Mouse (Mus musculus): ENCODE measurements at regions not wholly inside any gene's neighbourhood (a gene's known extent, or its start where the extent isn't known, plus 50 kb on each side); places are given as distances from the start of the nearest gene placed in this dataset.

DNA sequence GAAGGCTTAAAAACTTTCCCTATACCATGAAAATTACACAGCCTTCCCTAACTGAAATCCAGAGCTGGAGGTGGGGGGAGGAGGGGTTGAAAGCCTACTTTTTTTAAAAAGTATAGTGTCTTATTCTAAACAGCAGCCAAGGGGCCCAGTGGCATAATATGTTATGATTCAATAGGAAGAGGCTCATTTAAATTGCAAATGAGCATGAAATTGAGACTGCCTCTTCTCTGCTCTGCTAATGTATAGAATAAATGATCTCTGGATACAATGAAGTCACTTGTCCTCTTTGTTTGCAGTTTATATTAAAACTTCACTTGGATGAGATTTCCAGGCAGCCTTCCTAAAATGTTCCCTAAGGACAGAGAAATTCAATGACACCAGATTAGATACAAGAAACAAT, 208.4 kb upstream of the Tcerg1l start:
- TF ChIP-seq CTCF (IDR thresholded peaks at IDR 0.05; ENCODE audit: extremely low read depth, insufficient read depth, low read length) (no peak), POLR2A (IDR thresholded peaks at IDR 0.05; ENCODE audit: extremely low read depth, insufficient read depth, low read length) (no peak)
